Mouse (Mus musculus): ENCODE data around the gene Fbn1. TPM values are rescaled to one million over a fixed set of nuclear protein-coding genes. Genes with fewer than 3 reads are reported as not detected.
"Not testable (repeated sequence)": the region's sequence is repeated elsewhere in the genome, so short reads cannot be mapped to it uniquely, and the experiment has no call there.

Fbn1 gene
- polyA plus RNA-seq, 1 experiment from 2014 or later, result 4.8 TPM

DNA sequence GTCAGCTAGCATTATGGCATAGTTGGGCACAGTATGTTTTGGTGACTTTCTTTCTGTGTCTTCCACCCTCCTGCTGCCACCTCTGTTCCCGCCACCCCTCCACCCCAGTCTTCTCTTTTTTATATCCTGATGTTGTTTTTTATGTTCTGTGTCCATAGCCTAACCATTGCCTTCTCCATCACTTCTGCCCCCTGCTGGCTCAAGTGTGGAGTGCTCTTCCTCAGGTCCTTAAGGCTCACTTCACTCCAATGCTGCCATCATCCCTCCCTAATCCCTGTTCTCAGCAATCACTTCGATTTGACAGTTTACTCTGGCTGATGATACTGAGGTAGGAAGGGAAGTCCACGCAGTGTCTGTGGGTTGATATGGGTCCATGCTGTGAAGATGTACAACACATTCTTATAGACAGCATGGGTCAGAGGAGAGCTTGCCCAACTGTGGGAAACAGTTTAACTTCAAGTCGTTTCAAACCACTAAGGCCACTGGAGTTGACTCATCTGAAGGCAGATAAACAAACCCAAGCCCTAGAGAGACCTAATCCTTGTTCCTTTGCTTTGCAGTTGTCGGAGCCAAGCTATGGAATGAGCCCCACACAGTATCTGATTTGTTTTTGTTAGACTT, 203.9 kb downstream of the Fbn1 start:
- peaks cover 50% of the 10 kb centered on the region for H3K36me3 ChIP-seq
- 70% methylated on average over 5 of the region's 5 CpGs for WGBS
- no peaks in the 10 kb centered on the region for H3K4me1 ChIP-seq
- H3K9me3 ChIP-seq (replicated peaks), result no peaks in the 10 kb centered on the region
- no peaks in the 10 kb centered on the region for H3K27me3 ChIP-seq (ENCODE audit: low read depth, poor library complexity, severe bottlenecking)
- H3K4me3 ChIP-seq, result no peak overlapping the region
- no peak for DNase-seq (ENCODE audit: low spot score)
- H3K27ac ChIP-seq (replicated peaks), result no peak overlapping the region

DNA sequence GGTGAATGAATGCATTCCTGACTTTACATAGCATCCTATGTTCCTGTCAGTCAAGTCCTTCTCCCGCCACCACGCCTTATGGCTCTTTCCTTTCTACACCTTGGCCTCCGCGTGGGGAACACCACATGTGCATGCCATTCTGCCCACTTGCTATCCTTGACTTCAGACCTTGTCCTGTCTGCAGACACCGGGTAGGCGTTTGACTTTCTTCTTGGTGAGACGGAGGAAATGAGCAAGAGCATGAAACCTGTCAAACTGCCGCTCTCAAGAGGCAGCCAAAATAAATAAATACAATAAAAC, 205.2 kb downstream of the Fbn1 start:
- Histone ChIP-seq H3K36me3 (peaks cover 42% of the 10 kb centered on the region), H3K4me1 (no peaks in the 10 kb centered on the region), H3K27ac (replicated peaks) (no peak overlapping the region), H3K27me3 (ENCODE audit: low read depth, poor library complexity, severe bottlenecking) (no peaks in the 10 kb centered on the region), H3K4me3 (no peak overlapping the region), H3K9me3 (replicated peaks) (no peaks in the 10 kb centered on the region)
- 82% methylated on average over 8 of the region's 8 CpGs for WGBS
- no peak for DNase-seq (ENCODE audit: low spot score)

DNA sequence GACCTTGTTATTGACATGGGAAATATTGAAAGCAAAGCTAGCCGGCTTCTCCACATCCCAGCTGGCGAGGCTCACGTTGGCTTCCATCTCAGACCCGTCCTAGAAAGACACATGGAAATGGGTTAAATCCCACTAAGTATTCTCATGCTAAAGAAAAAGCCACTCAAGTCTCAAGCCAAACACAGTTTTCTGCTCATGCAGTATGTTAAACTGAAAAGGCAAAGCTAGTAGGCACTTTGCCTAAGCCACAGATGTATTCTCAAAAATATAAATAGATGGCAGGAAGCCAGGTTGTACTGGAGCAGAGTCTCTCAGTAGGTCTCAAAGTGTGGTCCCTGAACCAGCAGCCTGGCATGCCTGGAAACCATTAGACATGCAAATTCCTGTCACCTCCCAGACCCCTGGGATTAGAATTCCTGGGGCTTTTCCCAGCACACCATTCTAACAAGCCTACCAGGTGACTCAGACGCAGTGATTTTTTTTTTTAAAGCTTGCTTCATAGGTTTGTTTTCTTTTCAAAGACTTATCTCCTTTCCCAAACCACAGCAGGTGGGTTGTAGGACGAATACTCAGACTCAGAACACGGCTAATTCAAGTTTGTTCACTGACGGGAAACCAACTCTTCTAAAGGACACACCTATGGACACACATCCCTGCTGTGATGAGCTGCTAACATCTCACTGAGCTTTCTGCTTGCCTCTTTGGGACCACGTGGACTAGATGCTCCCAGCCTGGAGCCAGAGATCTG, 205.7 kb downstream of the Fbn1 start:
- Histone ChIP-seq H3K4me3 (no peak overlapping the region), H3K4me1 (no peaks in the 10 kb centered on the region), H3K36me3 (peaks cover 39% of the 10 kb centered on the region), H3K9me3 (replicated peaks) (no peaks in the 10 kb centered on the region), H3K27me3 (ENCODE audit: low read depth, poor library complexity, severe bottlenecking) (no peaks in the 10 kb centered on the region), H3K27ac (replicated peaks) (no peak overlapping the region)
- no peak for DNase-seq (ENCODE audit: low spot score)
- 59% methylated on average over 9 of the region's 9 CpGs for WGBS

DNA sequence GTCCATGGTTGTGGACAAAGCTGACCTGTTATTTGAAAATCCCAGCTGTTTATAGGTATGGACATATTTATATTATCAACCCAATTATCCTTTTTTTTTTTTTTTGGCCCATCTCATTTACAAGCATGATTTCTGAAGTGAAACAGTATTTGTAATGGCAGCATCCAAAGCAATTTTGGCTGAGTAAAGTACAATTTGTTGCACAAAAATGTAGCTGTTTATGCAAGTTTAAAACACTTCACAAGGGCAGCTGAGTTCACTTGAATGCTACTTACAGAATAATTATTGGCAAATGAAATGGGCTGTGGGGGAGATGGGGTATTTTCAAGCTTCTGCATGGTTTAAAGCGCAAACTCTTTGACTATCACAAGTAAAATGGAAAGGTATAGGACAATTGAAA, 209.0 kb downstream of the Fbn1 start:
- DNase-seq (ENCODE audit: low spot score), result no peak
- WGBS, result 98% methylated on average over 1 of the region's 1 CpGs

DNA sequence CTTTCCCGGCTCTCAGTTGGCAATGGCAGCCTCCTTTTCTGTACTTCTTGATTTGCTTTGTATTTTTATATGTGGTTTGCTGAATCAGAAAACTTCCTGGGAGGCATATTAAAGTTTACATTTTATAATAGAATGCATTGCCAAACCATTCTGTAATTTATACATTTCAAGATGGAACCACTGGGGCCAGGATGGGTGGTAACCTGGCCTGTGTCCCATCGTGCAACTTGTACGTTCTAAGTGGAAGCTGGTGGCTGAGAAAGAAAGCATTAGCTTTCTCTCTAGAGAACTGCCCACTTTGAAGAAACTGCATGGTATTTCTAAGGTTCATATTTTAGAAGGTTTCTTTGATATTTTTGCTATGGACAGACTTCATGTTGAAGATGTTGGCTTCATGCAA, 212.3 kb downstream of the Fbn1 start:
- no peak overlapping the region for H3K27ac ChIP-seq (replicated peaks)
- no peaks in the 10 kb centered on the region for H3K4me1 ChIP-seq
- H3K9me3 ChIP-seq (replicated peaks), result no peaks in the 10 kb centered on the region
- H3K36me3 ChIP-seq, result 0 out of 2 replicates have a peak, but pooled peaks cover under 1% of the 10 kb centered on the region
- no peak overlapping the region for H3K4me3 ChIP-seq
- no peaks in the 10 kb centered on the region for H3K27me3 ChIP-seq (ENCODE audit: low read depth, poor library complexity, severe bottlenecking)
- DNase-seq (ENCODE audit: low spot score), result no peak
- 86% methylated on average over 3 of the region's 3 CpGs for WGBS

More for the DNA sequence above, 209.0 kb downstream of the Fbn1 start:
- Histone ChIP-seq H3K9me3 (replicated peaks) (no peaks in the 10 kb centered on the region), H3K36me3 (peaks cover 25% of the 10 kb centered on the region; the same call in 1 of the 2 replicates), H3K4me3 (no peak overlapping the region), H3K4me1 (no peaks in the 10 kb centered on the region), H3K27ac (replicated peaks) (no peak overlapping the region), H3K27me3 (ENCODE audit: low read depth, poor library complexity, severe bottlenecking) (no peaks in the 10 kb centered on the region)

DNA sequence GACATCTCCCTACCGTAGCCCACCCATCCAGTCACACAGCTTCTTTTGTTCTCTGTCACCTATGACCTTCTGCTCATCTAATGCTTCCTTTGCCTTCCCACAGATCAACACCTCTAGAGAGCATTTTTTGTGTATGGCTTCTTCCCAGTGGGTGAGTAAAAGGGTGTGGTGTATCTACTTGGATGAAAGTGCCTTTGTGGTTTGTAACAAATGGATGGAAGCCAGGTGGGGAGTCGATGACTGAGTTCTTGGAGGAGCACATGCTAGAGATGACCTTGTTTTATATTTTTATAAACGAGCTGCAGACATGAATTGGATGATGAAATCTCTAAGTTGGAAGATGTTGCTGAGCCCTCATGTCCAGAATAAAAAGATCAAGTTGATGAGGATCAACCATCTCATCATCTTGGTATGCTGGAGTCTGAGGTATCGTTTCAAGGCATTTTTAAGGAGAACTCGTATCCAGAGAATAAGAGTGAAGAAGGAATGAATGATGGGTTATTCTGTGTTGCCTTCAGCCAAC, 213.8 kb downstream of the Fbn1 start:
- Histone ChIP-seq H3K9me3 (replicated peaks) (no peaks in the 10 kb centered on the region), H3K27me3 (ENCODE audit: low read depth, poor library complexity, severe bottlenecking) (no peaks in the 10 kb centered on the region), H3K4me1 (no peaks in the 10 kb centered on the region), H3K4me3 (no peak overlapping the region), H3K27ac (replicated peaks) (no peak overlapping the region), H3K36me3 (no peaks in the 10 kb centered on the region)
- no peak for DNase-seq (ENCODE audit: low spot score)
- 90% methylated on average over 5 of the region's 5 CpGs for WGBS

DNA sequence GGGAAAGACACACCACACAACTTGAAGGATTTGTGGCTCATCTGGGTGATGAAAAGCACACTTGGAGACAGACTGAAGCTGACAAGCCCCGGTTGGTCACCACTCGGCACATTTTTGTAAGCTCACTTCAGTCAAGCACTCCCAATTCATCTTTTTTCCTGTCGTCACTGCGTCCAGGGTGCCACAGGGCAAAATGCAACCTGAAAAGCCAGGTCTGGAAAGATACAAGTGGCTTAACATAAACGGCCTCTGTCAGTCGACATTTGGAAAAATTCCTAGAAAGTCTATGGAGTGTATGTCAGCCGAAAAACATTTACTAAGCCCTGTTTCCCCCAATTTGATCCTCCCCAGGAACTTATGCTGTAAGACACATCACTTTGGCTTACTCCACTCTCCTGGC, 215.2 kb downstream of the Fbn1 start:
- H3K27ac ChIP-seq (replicated peaks), result no peak overlapping the region
- H3K36me3 ChIP-seq, result no peaks in the 10 kb centered on the region
- DNase-seq (ENCODE audit: low spot score), result no peak
- 94% methylated on average over 7 of the region's 7 CpGs for WGBS
- H3K9me3 ChIP-seq (replicated peaks), result no peaks in the 10 kb centered on the region
- H3K4me1 ChIP-seq, result no peaks in the 10 kb centered on the region
- no peak overlapping the region for H3K4me3 ChIP-seq
- H3K27me3 ChIP-seq (ENCODE audit: low read depth, poor library complexity, severe bottlenecking), result no peaks in the 10 kb centered on the region

DNA sequence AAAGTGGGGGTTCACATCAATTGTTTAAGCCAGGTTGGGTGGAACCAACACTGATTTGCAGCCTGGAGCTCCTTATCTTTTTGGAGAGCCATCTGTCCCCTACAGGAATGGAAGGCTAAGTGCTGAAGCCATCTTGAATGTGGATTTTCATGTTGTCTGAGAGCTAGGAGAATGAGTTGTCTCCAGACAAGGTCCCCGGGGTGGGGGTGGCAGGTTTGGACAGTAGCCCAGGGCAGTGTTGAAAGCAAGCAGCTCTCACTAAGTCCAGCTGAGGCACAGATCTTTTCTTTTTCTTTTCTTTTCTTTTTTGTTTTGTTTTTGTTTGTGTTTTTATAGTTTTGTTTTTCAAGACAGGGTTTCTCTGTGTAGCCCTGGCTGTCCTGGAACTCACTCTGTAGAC, 216.7 kb downstream of the Fbn1 start:
- no peak overlapping the region for H3K4me3 ChIP-seq
- DNase-seq (ENCODE audit: low spot score), result no peak
- H3K27ac ChIP-seq (replicated peaks), result no peak overlapping the region
- H3K9me3 ChIP-seq (replicated peaks), result no peaks in the 10 kb centered on the region
- no peaks in the 10 kb centered on the region for H3K36me3 ChIP-seq
- 89% methylated on average over 1 of the region's 1 CpGs for WGBS
- no peaks in the 10 kb centered on the region for H3K4me1 ChIP-seq
- no peaks in the 10 kb centered on the region for H3K27me3 ChIP-seq (ENCODE audit: low read depth, poor library complexity, severe bottlenecking)

DNA sequence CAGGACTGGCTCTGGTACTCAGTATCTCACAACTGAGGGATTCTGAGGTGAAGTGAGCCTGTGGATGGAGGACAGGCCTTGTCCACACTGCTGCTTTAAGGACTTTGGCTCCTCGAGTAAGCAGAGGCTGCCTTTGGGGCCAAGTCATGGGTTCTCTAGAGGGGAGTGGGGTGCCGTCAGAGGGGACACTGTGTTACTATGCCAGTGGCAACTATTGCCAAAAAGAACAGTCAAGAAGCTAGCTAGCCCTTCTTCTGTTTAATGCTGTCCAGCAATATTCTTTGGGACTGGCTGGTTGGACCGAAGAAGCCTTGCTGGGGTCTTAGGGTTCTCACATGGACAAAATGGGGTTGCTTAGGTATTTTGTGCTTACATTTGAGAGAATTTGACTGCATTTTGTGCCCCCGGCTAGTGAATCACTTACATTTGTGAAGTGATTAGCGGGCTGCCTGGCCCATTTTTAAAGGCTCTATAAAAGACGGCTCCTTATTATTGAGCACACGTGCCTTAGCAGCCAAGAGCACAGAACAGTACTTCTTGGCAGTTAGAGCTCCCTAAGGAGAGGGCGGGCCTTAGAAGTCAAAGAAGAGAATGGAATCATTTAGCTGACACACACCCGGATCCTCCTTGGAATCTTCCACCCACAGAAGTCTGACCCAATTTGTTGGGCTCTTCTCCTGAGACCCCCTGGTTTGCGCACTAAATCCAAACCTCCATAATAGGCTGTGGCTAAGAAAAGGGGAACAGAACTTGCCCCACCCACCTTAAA, 217.4 kb downstream of the Fbn1 start:
- Histone ChIP-seq H3K4me3 (no peak overlapping the region), H3K27ac (replicated peaks) (no peak overlapping the region), H3K36me3 (no peaks in the 10 kb centered on the region), H3K27me3 (ENCODE audit: low read depth, poor library complexity, severe bottlenecking) (no peaks in the 10 kb centered on the region), H3K9me3 (replicated peaks) (no peaks in the 10 kb centered on the region), H3K4me1 (no peaks in the 10 kb centered on the region)
- 84% methylated on average over 10 of the region's 10 CpGs for WGBS
- DNase-seq (ENCODE audit: low spot score), result no peak

DNA sequence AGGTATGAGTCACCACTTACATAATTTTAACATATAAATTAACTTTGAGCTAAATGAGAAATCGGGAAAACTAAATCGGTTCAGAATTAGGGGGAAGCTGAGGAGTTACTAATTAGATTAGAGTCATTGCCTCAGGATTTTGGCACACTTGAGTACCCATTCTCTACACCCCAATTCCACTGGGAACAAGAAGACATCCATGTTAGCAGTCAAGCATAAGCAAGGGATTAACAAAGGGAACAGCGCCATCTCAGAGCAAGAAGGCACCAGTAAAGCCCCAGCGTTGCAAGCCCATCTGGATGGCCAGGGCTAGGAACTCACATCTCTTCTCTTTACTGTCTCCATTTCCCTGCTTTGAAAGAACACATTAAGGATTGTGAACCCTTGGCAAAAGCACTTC, 222.0 kb downstream of the Fbn1 start:
- no peak overlapping the region for H3K4me3 ChIP-seq
- H3K36me3 ChIP-seq, result no peaks in the 10 kb centered on the region
- H3K27ac ChIP-seq (replicated peaks), result no peak overlapping the region
- 80% methylated on average over 4 of the region's 4 CpGs for WGBS
- no peaks in the 10 kb centered on the region for H3K9me3 ChIP-seq (replicated peaks)
- no peaks in the 10 kb centered on the region for H3K4me1 ChIP-seq
- no peak for DNase-seq (ENCODE audit: low spot score)
- no peaks in the 10 kb centered on the region for H3K27me3 ChIP-seq (ENCODE audit: low read depth, poor library complexity, severe bottlenecking)

DNA sequence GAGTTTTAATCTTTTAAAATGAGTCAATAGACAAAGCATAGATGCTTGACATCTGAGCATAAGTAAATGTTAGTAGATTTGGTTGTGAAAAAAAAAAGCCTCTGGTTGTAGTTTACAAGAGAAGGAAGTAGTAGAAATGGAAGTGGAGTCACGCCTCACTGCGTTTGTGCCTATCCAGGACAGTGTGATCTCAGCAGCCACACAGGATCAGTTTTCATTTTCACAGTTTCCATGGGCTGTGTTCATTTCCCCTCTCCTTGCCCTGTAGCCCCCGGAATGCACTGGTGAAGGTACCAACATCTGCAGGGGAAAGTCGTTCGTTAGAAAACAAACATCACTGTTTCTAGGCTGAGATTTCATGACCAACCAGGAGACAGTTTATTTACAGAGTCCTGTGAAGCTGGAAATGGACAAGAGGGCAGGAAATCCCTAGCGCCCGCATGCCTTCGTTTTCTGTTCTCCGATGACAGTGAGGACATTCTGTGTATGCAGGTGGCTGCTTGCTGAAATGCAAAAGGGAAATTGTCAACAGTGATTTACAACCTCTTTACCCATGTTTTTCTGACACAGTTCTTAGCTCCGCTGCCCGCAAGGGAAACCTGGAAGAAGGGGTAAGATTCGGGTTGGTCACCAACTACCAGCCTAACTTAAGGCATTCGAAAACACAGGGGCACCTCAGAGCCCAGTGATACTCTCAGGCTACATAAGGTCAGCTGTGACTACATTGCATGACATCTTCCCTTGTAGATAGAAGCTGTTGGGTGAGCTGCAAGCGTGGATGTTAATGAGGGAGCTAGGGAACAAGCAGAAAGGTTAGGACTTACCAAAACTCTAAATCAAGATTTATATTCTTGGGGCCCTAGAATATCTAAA, 225.2 kb downstream of the Fbn1 start:
- Histone ChIP-seq H3K4me3 (no peak overlapping the region), H3K9me3 (replicated peaks) (no peaks in the 10 kb centered on the region), H3K27ac (replicated peaks) (no peak overlapping the region), H3K36me3 (no peaks in the 10 kb centered on the region), H3K27me3 (ENCODE audit: low read depth, poor library complexity, severe bottlenecking) (no peaks in the 10 kb centered on the region), H3K4me1 (no peaks in the 10 kb centered on the region)
- no peak for DNase-seq (ENCODE audit: low spot score)
- WGBS, result 71% methylated on average over 14 of the region's 14 CpGs

DNA sequence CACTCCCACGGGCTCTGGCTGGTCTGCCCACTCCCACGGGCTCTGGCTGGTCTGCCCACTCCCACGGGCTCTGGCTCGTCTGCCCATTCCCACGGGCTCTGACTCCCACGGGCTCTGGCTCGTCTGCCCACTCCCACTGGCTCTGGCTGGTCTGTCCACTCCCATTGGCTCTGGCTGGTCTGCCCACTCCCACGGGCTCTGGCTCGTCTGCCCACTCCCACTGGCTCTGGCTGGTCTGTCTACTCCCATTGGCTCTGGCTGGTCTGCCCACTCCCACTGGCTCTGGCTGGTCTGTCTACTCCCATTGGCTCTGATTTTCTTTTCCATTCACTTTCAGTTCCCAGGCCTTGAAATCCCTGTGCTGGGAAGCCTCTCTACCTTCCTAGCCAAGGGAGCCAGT, 227.8 kb downstream of the Fbn1 start:
- WGBS, result 91% methylated on average over 9 of the region's 9 CpGs
- not testable (repeated sequence) for H3K27ac ChIP-seq (replicated peaks)

More for the DNA sequence above, 227.8 kb downstream of the Fbn1 start:
- H3K9me3 ChIP-seq (replicated peaks); H3K36me3 ChIP-seq; H3K4me3 ChIP-seq; H3K4me1 ChIP-seq; DNase-seq (ENCODE audit: low spot score); H3K27me3 ChIP-seq (ENCODE audit: low read depth, poor library complexity, severe bottlenecking): not testable (repeated sequence)
